Mouse (Mus musculus) lung, postnatal 0 days (tissue): ENCODE data around the gene Smagp.

ENCODE experiments used
- CTCF ChIP-seq: IDR thresholded peaks from 2 replicates; pipeline ENCODE4 v1.5.1; 2016; ENCODE audit warnings: antibody characterized with exemption, mild to moderate bottlenecking
- EP300 ChIP-seq: IDR thresholded peaks from 2 replicates; pipeline ENCODE4 v1.6.1; 2016; ENCODE audit warnings: antibody characterized with exemption, mild to moderate bottlenecking, control low read depth

DNA sequence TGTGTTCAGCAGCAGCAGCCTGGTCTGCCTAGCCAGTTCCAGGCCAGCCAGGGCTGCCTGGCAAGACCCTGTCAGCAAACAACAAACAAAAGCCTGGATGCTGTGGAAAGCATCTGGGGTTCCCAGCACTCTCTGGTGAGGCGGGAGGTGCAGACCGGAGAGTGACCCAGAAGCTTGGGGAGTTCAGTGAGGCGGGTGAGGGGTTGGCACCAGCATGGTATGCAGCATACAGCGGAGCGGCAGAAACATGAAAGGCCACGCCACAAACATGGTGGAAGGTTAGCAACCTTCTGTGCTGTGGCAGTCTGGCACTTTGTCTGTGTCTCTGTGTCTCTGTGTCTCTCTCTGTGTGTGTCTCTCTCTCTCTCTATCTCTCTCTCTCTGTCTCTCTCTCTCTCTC is 49.7 kb upstream of the Smagp start:
- no peak for TF ChIP-seq EP300
- TF ChIP-seq CTCF: no peak
